Mouse (Mus musculus): ENCODE results near the gene Kcnab1. TPM values are rescaled to one million over a fixed set of nuclear protein-coding genes. Genes with fewer than 3 reads are reported as not detected.

Gene Kcnab1
- polyA plus RNA-seq, 1 experiment from 2014 or later = 2.8 TPM

DNA sequence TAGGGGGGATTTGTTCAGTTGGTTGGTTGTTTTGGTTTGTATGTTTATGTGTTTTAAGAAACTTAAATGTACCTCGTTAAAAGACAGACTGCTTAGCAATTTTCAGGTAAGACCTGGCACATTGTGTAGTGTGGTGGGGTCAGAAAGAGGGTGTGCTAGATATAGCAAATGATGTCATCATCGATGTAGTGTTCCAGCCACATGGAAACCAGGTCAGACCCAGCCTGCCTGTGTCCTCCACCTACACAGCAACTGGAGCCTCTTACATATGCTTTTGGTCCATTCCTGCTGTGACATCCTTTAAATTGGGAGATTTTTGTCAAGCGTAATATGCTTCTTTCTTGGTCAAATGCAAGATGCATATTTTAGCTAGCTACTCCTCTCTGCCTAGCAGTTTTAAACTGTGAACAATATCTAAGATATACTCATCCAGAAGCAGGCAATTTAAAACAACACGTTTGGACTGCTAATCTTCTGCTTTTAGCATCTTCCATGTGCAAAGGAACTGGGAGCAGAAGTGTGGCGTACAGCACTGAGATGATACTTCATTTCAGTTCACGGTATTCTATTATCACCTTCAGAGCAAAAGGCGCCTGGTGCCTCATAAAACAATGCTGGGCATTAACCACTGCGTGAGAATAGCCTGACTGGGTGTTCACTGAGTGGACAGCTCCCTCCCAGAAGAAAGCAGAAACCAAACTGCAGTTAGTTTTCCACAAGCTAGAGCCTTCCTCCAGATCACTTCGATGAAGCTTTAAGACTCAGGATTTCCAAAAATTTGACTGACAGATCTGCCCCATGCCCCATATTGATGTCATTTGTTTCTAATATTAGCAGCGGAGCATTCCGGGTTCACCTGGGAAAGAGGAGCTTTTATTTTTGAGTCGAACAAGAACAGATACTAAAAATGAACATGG lies 153.6 kb downstream of the Kcnab1 start:
- Histone ChIP-seq H3K4me2 (peak overlapping the region; percentile 12; the same call in 1 of the 2 replicates), H3K27ac (replicated peaks) (no peak overlapping the region), H3K4me1 (peaks cover 10% of the 10 kb centered on the region; the same call in 1 of the 2 replicates), H3K9me3 (no peaks in the 10 kb centered on the region), H3K9ac (no peak overlapping the region), H3K27me3 (replicated peaks) (no peaks in the 10 kb centered on the region), H3K4me3 (no peak overlapping the region), H3K36me3 (no peaks in the 10 kb centered on the region)
- ATAC-seq (ENCODE audit: extremely low read depth, insufficient number of reproducible peaks, low FRiP score, low TSS enrichment) = no peak
- 51% methylated on average over 12 of the region's 12 CpGs for WGBS

GRCm38 (mm10) chr3:65273317-65273716 lies 164.1 kb downstream of the Kcnab1 start:
- WGBS = 45% methylated on average over 1 of the region's 1 CpGs
- Histone ChIP-seq H3K27ac (replicated peaks) (no peak overlapping the region), H3K36me3 (no peaks in the 10 kb centered on the region), H3K9me3 (no peaks in the 10 kb centered on the region), H3K4me1 (peaks cover 6% of the 10 kb centered on the region; the same call in 1 of the 2 replicates), H3K4me3 (no peak overlapping the region), H3K9ac (no peak overlapping the region), H3K4me2 (no peak overlapping the region), H3K27me3 (replicated peaks) (no peaks in the 10 kb centered on the region)
- ATAC-seq (ENCODE audit: extremely low read depth, insufficient number of reproducible peaks, low FRiP score, low TSS enrichment) = no peak

DNA sequence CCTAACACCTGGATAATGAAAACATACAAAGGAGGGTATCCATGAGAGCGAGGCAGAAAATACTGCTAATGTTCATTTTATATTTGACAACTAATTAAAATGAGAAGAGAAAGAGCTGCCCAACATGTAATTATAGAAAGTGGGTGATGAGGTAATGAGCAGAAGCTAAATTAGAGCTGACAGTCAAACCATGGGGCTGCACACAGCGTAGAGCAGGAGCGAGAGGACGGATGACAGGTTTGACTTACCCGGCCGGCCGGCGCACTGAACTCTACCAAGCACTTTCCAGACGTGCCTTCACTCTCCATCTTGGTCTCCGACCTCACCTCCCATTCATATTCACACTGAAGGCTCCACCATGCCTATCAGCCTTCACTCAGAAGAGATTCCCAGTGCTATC lies 168.6 kb downstream of the Kcnab1 start:
- no peak for ATAC-seq (ENCODE audit: extremely low read depth, insufficient number of reproducible peaks, low FRiP score, low TSS enrichment)
- no peaks in the 10 kb centered on the region for H3K27me3 ChIP-seq (replicated peaks)
- peaks cover 9% of the 10 kb centered on the region; the same call in 1 of the 2 replicates for H3K4me1 ChIP-seq
- no peak overlapping the region for H3K27ac ChIP-seq (replicated peaks)
- H3K4me3 ChIP-seq = no peak overlapping the region
- no peak overlapping the region for H3K9ac ChIP-seq
- no peak overlapping the region for H3K4me2 ChIP-seq
- 81% methylated on average over 10 of the region's 10 CpGs for WGBS
- no peaks in the 10 kb centered on the region for H3K9me3 ChIP-seq
- no peaks in the 10 kb centered on the region for H3K36me3 ChIP-seq

- no peaks in the 10 kb centered on the region for H3K9me3 ChIP-seq
- no peak overlapping the region for H3K9ac ChIP-seq
- no peaks in the 10 kb centered on the region for H3K36me3 ChIP-seq
- ATAC-seq (ENCODE audit: extremely low read depth, insufficient number of reproducible peaks, low FRiP score, low TSS enrichment) = no peak
- no peak overlapping the region for H3K4me3 ChIP-seq
- 79% methylated on average over 2 of the region's 2 CpGs for WGBS
- H3K27ac ChIP-seq (replicated peaks) = no peak overlapping the region
- no peak overlapping the region for H3K4me2 ChIP-seq
- no peaks in the 10 kb centered on the region for H3K27me3 ChIP-seq (replicated peaks)
- H3K4me1 ChIP-seq = 0 out of 2 replicates have a peak, but pooled peaks cover 2% of the 10 kb centered on the region
Measured at GRCm38 (mm10) chr3:65283366-65283765, 174.2 kb downstream of the Kcnab1 start.

DNA sequence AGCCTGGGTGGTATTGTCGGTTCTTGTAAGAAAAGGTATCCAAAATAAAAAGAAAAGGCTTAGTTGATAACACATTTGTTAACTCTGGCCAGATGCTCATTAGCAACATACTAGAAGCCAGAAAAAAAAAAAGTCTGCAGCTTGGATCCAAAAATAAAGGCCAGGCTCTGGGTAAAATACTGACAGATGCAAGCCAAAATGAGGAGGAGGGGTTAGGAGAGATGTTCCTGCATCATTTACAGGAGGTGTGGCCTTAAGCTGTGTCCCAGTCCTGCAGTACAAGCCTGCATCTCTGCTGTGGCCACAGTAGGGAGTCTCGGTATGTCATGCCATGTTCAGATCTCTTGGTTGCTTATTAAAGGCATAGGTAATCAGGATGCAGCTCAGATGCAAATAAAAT lies 179.8 kb downstream of the Kcnab1 start:
- Histone ChIP-seq H3K27ac (replicated peaks) (no peak overlapping the region), H3K9me3 (no peaks in the 10 kb centered on the region), H3K4me2 (no peak overlapping the region), H3K36me3 (no peaks in the 10 kb centered on the region), H3K4me1 (no peaks in the 10 kb centered on the region), H3K4me3 (no peak overlapping the region), H3K27me3 (replicated peaks) (no peaks in the 10 kb centered on the region), H3K9ac (no peak overlapping the region)
- no peak for ATAC-seq (ENCODE audit: extremely low read depth, insufficient number of reproducible peaks, low FRiP score, low TSS enrichment)
- WGBS = 75% methylated on average over 2 of the region's 2 CpGs

GRCm38 (mm10) chr3:65296996-65297395 lies 187.8 kb downstream of the Kcnab1 start:
- 51% methylated on average over 4 of the region's 4 CpGs for WGBS
- Histone ChIP-seq H3K4me1 (peaks cover 19% of the 10 kb centered on the region), H3K9me3 (no peaks in the 10 kb centered on the region), H3K27ac (replicated peaks) (no peak overlapping the region), H3K36me3 (no peaks in the 10 kb centered on the region), H3K4me3 (no peak overlapping the region), H3K27me3 (replicated peaks) (no peaks in the 10 kb centered on the region), H3K4me2 (no peak overlapping the region), H3K9ac (no peak overlapping the region)
- no peak for ATAC-seq (ENCODE audit: extremely low read depth, insufficient number of reproducible peaks, low FRiP score, low TSS enrichment)

- Histone ChIP-seq H3K4me3 (no peak overlapping the region), H3K27me3 (replicated peaks) (no peaks in the 10 kb centered on the region), H3K4me2 (no peak overlapping the region), H3K4me1 (peaks cover 19% of the 10 kb centered on the region), H3K36me3 (no peaks in the 10 kb centered on the region), H3K9me3 (no peaks in the 10 kb centered on the region), H3K9ac (no peak overlapping the region), H3K27ac (replicated peaks) (no peak overlapping the region)
- ATAC-seq (ENCODE audit: extremely low read depth, insufficient number of reproducible peaks, low FRiP score, low TSS enrichment) = no peak
- WGBS = 70% methylated on average over 4 of the region's 4 CpGs
Measured at GRCm38 (mm10) chr3:65299205-65299604, 190.0 kb downstream of the Kcnab1 start.

GRCm38 (mm10) chr3:65301531-65301930 lies 192.3 kb downstream of the Kcnab1 start:
- 23% methylated on average over 3 of the region's 3 CpGs for WGBS
- no peak for ATAC-seq (ENCODE audit: extremely low read depth, insufficient number of reproducible peaks, low FRiP score, low TSS enrichment)

GRCm38 (mm10) chr3:65302559-65302958 lies 193.4 kb downstream of the Kcnab1 start:
- no peaks in the 10 kb centered on the region for H3K27me3 ChIP-seq (replicated peaks)
- H3K4me3 ChIP-seq = no peak overlapping the region
- ATAC-seq (ENCODE audit: extremely low read depth, insufficient number of reproducible peaks, low FRiP score, low TSS enrichment) = no peak
- H3K9ac ChIP-seq = no peak overlapping the region
- H3K4me1 ChIP-seq = peaks cover 12% of the 10 kb centered on the region
- H3K4me2 ChIP-seq = no peak overlapping the region
- no peak overlapping the region for H3K27ac ChIP-seq (replicated peaks)
- 26% methylated on average over 5 of the region's 5 CpGs for WGBS
- no peaks in the 10 kb centered on the region for H3K36me3 ChIP-seq
- no peaks in the 10 kb centered on the region for H3K9me3 ChIP-seq

More at GRCm38 (mm10) chr3:65301531-65301930, 192.3 kb downstream of the Kcnab1 start:
- peaks cover 19% of the 10 kb centered on the region for H3K4me1 ChIP-seq
- no peak overlapping the region for H3K4me2 ChIP-seq
- H3K27me3 ChIP-seq (replicated peaks) = no peaks in the 10 kb centered on the region
- H3K9me3 ChIP-seq = no peaks in the 10 kb centered on the region
- H3K36me3 ChIP-seq = no peaks in the 10 kb centered on the region
- no peak overlapping the region for H3K4me3 ChIP-seq
- H3K27ac ChIP-seq (replicated peaks) = no peak overlapping the region
- H3K9ac ChIP-seq = no peak overlapping the region

- 71% methylated on average over 6 of the region's 6 CpGs for WGBS
- no peaks in the 10 kb centered on the region for H3K36me3 ChIP-seq
- no peak overlapping the region for H3K4me2 ChIP-seq
- ATAC-seq (ENCODE audit: extremely low read depth, insufficient number of reproducible peaks, low FRiP score, low TSS enrichment) = no peak
- H3K27ac ChIP-seq (replicated peaks) = no peak overlapping the region
- H3K4me1 ChIP-seq = no peaks in the 10 kb centered on the region
- no peaks in the 10 kb centered on the region for H3K27me3 ChIP-seq (replicated peaks)
- no peak overlapping the region for H3K4me3 ChIP-seq
- no peaks in the 10 kb centered on the region for H3K9me3 ChIP-seq
- no peak overlapping the region for H3K9ac ChIP-seq
Measured at GRCm38 (mm10) chr3:65315837-65316236, 206.7 kb downstream of the Kcnab1 start.

- Histone ChIP-seq H3K9me3 (no peaks in the 10 kb centered on the region), H3K4me2 (no peak overlapping the region), H3K4me1 (no peaks in the 10 kb centered on the region), H3K36me3 (no peaks in the 10 kb centered on the region), H3K27me3 (replicated peaks) (no peaks in the 10 kb centered on the region), H3K4me3 (no peak overlapping the region), H3K27ac (replicated peaks) (no peak overlapping the region), H3K9ac (no peak overlapping the region)
- no peak for ATAC-seq (ENCODE audit: extremely low read depth, insufficient number of reproducible peaks, low FRiP score, low TSS enrichment)
Measured at GRCm38 (mm10) chr3:65316738-65317137, 207.6 kb downstream of the Kcnab1 start.
